ENCODE assay signal across 8 mouse cellular contexts in genomic region chr11:90389902-90390816, GRCm38 (mm10). TPM values are rescaled to one million over a fixed set of nuclear protein-coding genes. Genes with fewer than 3 reads are reported as not detected.
DNase-seq lines count a peak whose midpoint lies in the region; ATAC-seq and TF ChIP-seq lines count a peak whose summit lies in the region.

No protein-coding gene starts in this region.

- WGBS in forebrain, embryonic 13.5 days: under 1% methylated on average over 41 of the region's 41 CpGs
- WGBS in kidney, embryonic 14.5 days: under 1% methylated on average over 41 of the region's 41 CpGs
- under 1% methylated on average over 41 of the region's 41 CpGs for WGBS in midbrain, postnatal 0 days

- peak; percentile 17 for DNase-seq in gastrocnemius, adult 18-20 months (ENCODE audit: low spot score)
- DNase-seq in gastrocnemius, postnatal 36 days: no peak
- no peak for DNase-seq in midbrain, postnatal 0 days (ENCODE audit: low spot score)
- no peak for DNase-seq in ovary, adult 18-20 months (ENCODE audit: low spot score)
- no peak for DNase-seq in gastrocnemius, adult 8-10 months (ENCODE audit: low spot score in 2 of 2)

- peak overlapping the region; percentile 93 for H3K4me2 ChIP-seq in forebrain, embryonic 13.5 days
- peak overlapping the region; percentile 95 for H3K4me2 ChIP-seq in kidney, embryonic 14.5 days (replicated peaks; ENCODE audit: low read depth, low read length)
- H3K4me2 ChIP-seq in midbrain, postnatal 0 days (ENCODE audit: low read depth, low read length, poor library complexity, severe bottlenecking): peak overlapping the region; percentile 92

- peaks cover 3% of the 10 kb centered on the region for H3K4me1 ChIP-seq in ES-Bruce4 (ENCODE audit: control insufficient read depth, insufficient read depth, low read length)
- peaks cover 29% of the 10 kb centered on the region for H3K4me1 ChIP-seq in forebrain, embryonic 13.5 days
- peaks cover 17% of the 10 kb centered on the region; the same call in 1 of the 2 replicates for H3K4me1 ChIP-seq in kidney, embryonic 14.5 days (ENCODE audit: control insufficient read depth, insufficient read depth, low read length)
- H3K4me1 ChIP-seq in midbrain, postnatal 0 days (ENCODE audit: insufficient read depth, low read length): no peaks in the 10 kb centered on the region

- TF ChIP-seq CTCF in ES-Bruce4 (IDR thresholded peaks at IDR 0.05; ENCODE audit: low read depth, low read length): no peak
- TF ChIP-seq CTCF in midbrain, postnatal 0 days (IDR thresholded peaks at IDR 0.05): no peak

- H3K36me3 ChIP-seq in ES-Bruce4 (ENCODE audit: control insufficient read depth, insufficient read depth, low read length, poor library complexity, severe bottlenecking): no peaks in the 10 kb centered on the region
- no peaks in the 10 kb centered on the region for H3K36me3 ChIP-seq in forebrain, embryonic 13.5 days (ENCODE audit: poor library complexity, severe bottlenecking)
- H3K36me3 ChIP-seq in kidney, embryonic 14.5 days (ENCODE audit: control insufficient read depth, insufficient read depth, low read length): no peaks in the 10 kb centered on the region
- no peaks in the 10 kb centered on the region for H3K36me3 ChIP-seq in midbrain, postnatal 0 days (ENCODE audit: insufficient read depth, low read length)

- H3K9ac ChIP-seq in ES-Bruce4 (ENCODE audit: low read depth, poor library complexity, severe bottlenecking): no peak overlapping the region
- peak overlapping the region; percentile 64 for H3K9ac ChIP-seq in forebrain, embryonic 13.5 days
- H3K9ac ChIP-seq in kidney, embryonic 14.5 days (ENCODE audit: low read depth, low read length): peak overlapping the region; percentile 45; the same call in 1 of the 2 replicates
- H3K9ac ChIP-seq in midbrain, postnatal 0 days (replicated peaks; ENCODE audit: low read length, poor library complexity, severe bottlenecking): peak overlapping the region; percentile 55

- no peak overlapping the region for H3K27ac ChIP-seq in ES-Bruce4 (ENCODE audit: insufficient read depth, low read length)
- no peak overlapping the region for H3K27ac ChIP-seq in forebrain, embryonic 13.5 days
- no peak overlapping the region for H3K27ac ChIP-seq in kidney, embryonic 14.5 days (ENCODE audit: low read depth, low read length)
- H3K27ac ChIP-seq in midbrain, postnatal 0 days (ENCODE audit: low read depth, low read length): no peak overlapping the region

- TF ChIP-seq EP300 in ES-Bruce4 (IDR thresholded peaks at IDR 0.05; ENCODE audit: insufficient read depth, low read depth, low read length): no peak

- peaks cover 21% of the 10 kb centered on the region for H3K27me3 ChIP-seq in ES-Bruce4 (ENCODE audit: control insufficient read depth, insufficient read depth, low read length, poor library complexity, severe bottlenecking)
- H3K27me3 ChIP-seq in forebrain, embryonic 13.5 days: peaks cover 67% of the 10 kb centered on the region
- peaks cover 22% of the 10 kb centered on the region; the same call in 1 of the 2 replicates for H3K27me3 ChIP-seq in kidney, embryonic 14.5 days (ENCODE audit: control insufficient read depth, insufficient read depth, low read length)
- no peaks in the 10 kb centered on the region for H3K27me3 ChIP-seq in midbrain, postnatal 0 days (ENCODE audit: insufficient read depth, low read length)

- intact Hi-C loops in gastrocnemius, postnatal 36 days (cut with DNase I): loop anchor here (2.0 to 10.0 kb wide), 2 partner anchors 71 to 205 kb away; partner anchors contain the start of gene Gm45716

- no peak for TF ChIP-seq POLR2A in ES-Bruce4 (IDR thresholded peaks at IDR 0.05; ENCODE audit: insufficient read depth, low read length)

- peak; percentile 69 for ATAC-seq in forebrain, embryonic 13.5 days
- peak; percentile 66 for ATAC-seq in kidney, embryonic 14.5 days (ENCODE audit: low FRiP score, low TSS enrichment)
- ATAC-seq in midbrain, postnatal 0 days (ENCODE audit: low FRiP score): peak; percentile 64

- H3K9me3 ChIP-seq in ES-Bruce4 (replicated peaks; ENCODE audit: control insufficient read depth, insufficient read depth, low read length, poor library complexity, severe bottlenecking): no peaks in the 10 kb centered on the region
- no peaks in the 10 kb centered on the region for H3K9me3 ChIP-seq in forebrain, embryonic 13.5 days (replicated peaks)
- H3K9me3 ChIP-seq in kidney, embryonic 14.5 days (ENCODE audit: control insufficient read depth, low read length): no peaks in the 10 kb centered on the region
- H3K9me3 ChIP-seq in midbrain, postnatal 0 days (ENCODE audit: low read length): no peaks in the 10 kb centered on the region

- H3K4me3 ChIP-seq in ES-Bruce4 (ENCODE audit: low read depth, low read length): peak overlapping the region; percentile 20
- peak overlapping the region; percentile 49 for H3K4me3 ChIP-seq in forebrain, embryonic 13.5 days
- peak overlapping the region; percentile 48 for H3K4me3 ChIP-seq in kidney, embryonic 14.5 days (ENCODE audit: low read length)
- peak overlapping the region; percentile 47 for H3K4me3 ChIP-seq in midbrain, postnatal 0 days (ENCODE audit: low read depth, low read length)

RNA-seq across cellular contexts. Expression of gene Hlf, which starts 0.5 kb away (rescaled TPM):
- 1 to 10 TPM; 6.6 to 8.0 TPM for total RNA-seq in gastrocnemius, adult 18-20 months (2021)
- 1 to 10 TPM; 6.7 to 7.4 TPM for total RNA-seq in gastrocnemius, postnatal 36 days (2021)
- polyA plus RNA-seq in ES-Bruce4 (2011; ENCODE audit: insufficient read depth, insufficient read length, low read depth, missing spikeins): 0.40 TPM in 1 of 2 replicates, not detected in the other
- polyA plus RNA-seq in forebrain, embryonic 13.5 days (2015; fragmentation: Nextera tagmentation; extraction: Ambion mirVana): 2.0 and 2.7 TPM in 2 replicates
- 1.5 and 1.7 TPM in 2 replicates for polyA plus RNA-seq in kidney, embryonic 14.5 days (2014; fragmentation: Nextera tagmentation; extraction: Ambion mirVana)
- total RNA-seq in midbrain, postnatal 0 days (2014; rRNA removed): 9.2 and 11.2 TPM in 2 replicates
- polyA plus RNA-seq in midbrain, postnatal 0 days (2015; fragmentation: Nextera tagmentation; extraction: Ambion mirVana): 9.0 and 9.2 TPM in 2 replicates
- total RNA-seq in gastrocnemius, adult 8-10 months (2022): 10 to 100 TPM in 2 of 4 experiments, 1 to 10 TPM in 2; 8.4 to 14.1 (median 10.2) TPM
